Mouse (Mus musculus) kidney, embryonic 16.5 days (tissue): ENCODE measurements around the gene Gm1113. TPM values are rescaled to one million over a fixed set of nuclear protein-coding genes. Genes with fewer than 3 reads are reported as not detected.

ENCODE experiments used
- ATAC-seq: fragments of 200-750 bp; cut with Nextera tagmentation; 2 replicates; pipeline ENCODE4 v1.8.0; 2017; ENCODE audit warnings: moderate TSS enrichment; ENCODE audit not compliant: low FRiP score, low TSS enrichment
- H3K27ac ChIP-seq: fragments of 300-500 bp; sonication (generic); 2 replicates; pipeline ENCODE4 v1.5.1; 2014; ENCODE audit warnings: low read length
- H3K27me3 ChIP-seq: fragments of 300-500 bp; sonication (generic); 2 replicates; pipeline ENCODE4 v1.6.1; 2014; ENCODE audit warnings: low read length, control low read depth, mixed read lengths; ENCODE audit not compliant: insufficient read depth
- H3K36me3 ChIP-seq: fragments of 300-500 bp; sonication (generic); 2 replicates; pipeline ENCODE4 v1.6.1; 2014; ENCODE audit warnings: low read length, control low read depth, mixed read lengths; ENCODE audit not compliant: insufficient read depth
- H3K4me1 ChIP-seq: fragments of 300-500 bp; sonication (generic); 2 replicates; pipeline ENCODE4 v1.6.1; 2014; ENCODE audit warnings: low read length, control low read depth, mixed read lengths; ENCODE audit not compliant: insufficient read depth
- H3K4me2 ChIP-seq: fragments of 300-500 bp; sonication (generic); replicated peaks from 2 replicates; pipeline ENCODE4 v1.6.1; 2014; ENCODE audit warnings: low read depth, low read length
- H3K4me3 ChIP-seq: fragments of 300-500 bp; sonication (generic); 2 replicates; pipeline ENCODE4 v1.5.1; 2014; ENCODE audit warnings: mild to moderate bottlenecking, low read length
- H3K9ac ChIP-seq: fragments of 300-500 bp; sonication (generic); replicated peaks from 2 replicates; pipeline ENCODE4 v1.6.1; 2014; ENCODE audit warnings: low read length
- H3K9me3 ChIP-seq: fragments of 300-500 bp; sonication (generic); 2 replicates; pipeline ENCODE4 v1.6.1; 2016; ENCODE audit warnings: low read length, control low read depth
- WGBS: fragments of 180-500 bp; shearing (Covaris S2); extraction: QIAGEN DNeasy Blood & Tissue Kit; methylation state at CpG from one replicate; pipeline ENCODE4 v1.1.7; 2014; 5-methylcytosine and 5-hydroxymethylcytosine counted together
- polyA plus RNA-seq: library from polyadenylated mRNA; unstranded; fragments of >200 nt; fragmentation: Nextera tagmentation; extraction: Ambion mirVana; gene quantifications from 2 replicates; pipeline ENCODE4 v1.2.1, GENCODE M21; 2015

Gene Gm1113
- polyA plus RNA-seq, 1 experiment from 2014 or later = not detected

GRCm38 (mm10) chr9:35529796-35530195 is 11.7 kb upstream of the Gm1113 start:
- WGBS = 33% methylated on average over 1 of the region's 1 CpGs
- ATAC-seq = no peak
- Histone ChIP-seq H3K36me3 (no peaks in the 10 kb centered on the region), H3K9ac (no peak overlapping the region), H3K27me3 (no peaks in the 10 kb centered on the region), H3K4me3 (no peak overlapping the region), H3K4me2 (no peak overlapping the region), H3K9me3 (no peaks in the 10 kb centered on the region), H3K4me1 (no peaks in the 10 kb centered on the region), H3K27ac (no peak overlapping the region)

DNA sequence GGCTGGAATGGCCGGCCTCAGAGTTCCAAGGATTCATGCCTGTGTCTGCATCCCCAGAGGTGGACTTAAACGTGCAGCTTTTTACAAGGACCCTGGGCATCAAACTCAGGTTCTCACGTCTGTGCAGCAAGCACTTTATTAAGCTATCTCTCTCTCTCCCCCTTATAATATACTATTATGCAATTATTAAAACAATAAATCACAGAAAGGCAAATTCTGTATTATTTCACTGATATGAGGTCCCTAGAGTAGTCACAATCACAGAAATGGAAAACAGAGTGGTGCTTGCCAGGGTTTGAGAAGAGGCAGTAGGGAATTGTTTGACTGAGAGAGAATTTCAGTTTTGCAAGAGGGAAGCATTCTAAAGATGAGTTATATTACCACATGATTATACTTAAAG is 11.1 kb upstream of the Gm1113 start:
- no peak overlapping the region for H3K4me2 ChIP-seq
- H3K36me3 ChIP-seq = no peaks in the 10 kb centered on the region
- no peaks in the 10 kb centered on the region for H3K27me3 ChIP-seq
- no peaks in the 10 kb centered on the region for H3K9me3 ChIP-seq
- no peak overlapping the region for H3K9ac ChIP-seq
- WGBS = 68% methylated on average over 3 of the region's 3 CpGs
- no peak for ATAC-seq
- no peak overlapping the region for H3K27ac ChIP-seq
- H3K4me3 ChIP-seq = no peak overlapping the region
- H3K4me1 ChIP-seq = no peaks in the 10 kb centered on the region

DNA sequence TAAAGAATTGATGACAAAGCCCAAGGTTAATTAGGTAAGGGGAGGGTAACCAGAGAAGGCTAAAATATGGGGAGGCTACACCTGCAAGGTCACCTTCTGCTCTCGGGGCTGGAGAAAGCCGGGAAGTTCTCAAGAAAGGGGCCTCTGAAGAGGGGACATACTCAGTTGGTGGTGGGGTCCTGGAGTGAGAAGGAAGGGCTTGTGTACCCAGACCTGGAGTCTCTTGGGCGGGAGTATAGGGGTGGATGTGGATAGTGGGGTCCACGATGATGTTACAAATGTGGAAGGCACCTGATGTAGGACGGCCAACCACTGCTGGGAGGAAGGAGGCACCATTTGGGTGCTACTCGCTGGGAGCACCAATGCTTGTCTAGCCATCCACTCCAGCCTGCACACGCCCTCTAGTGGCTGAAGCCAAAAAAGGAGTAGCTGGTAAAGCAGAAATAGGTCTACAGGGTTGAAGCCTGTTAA is 5.9 kb upstream of the Gm1113 start:
- WGBS = 17% methylated on average over 7 of the region's 7 CpGs
- ATAC-seq = peak; percentile 87
- H3K9ac ChIP-seq = no peak overlapping the region
- H3K9me3 ChIP-seq = no peaks in the 10 kb centered on the region
- H3K27me3 ChIP-seq = no peaks in the 10 kb centered on the region
- peaks cover 7% of the 10 kb centered on the region; the same call in 1 of the 2 replicates for H3K4me1 ChIP-seq
- no peak overlapping the region for H3K4me2 ChIP-seq
- H3K4me3 ChIP-seq = no peak overlapping the region
- no peaks in the 10 kb centered on the region for H3K36me3 ChIP-seq
- no peak overlapping the region for H3K27ac ChIP-seq

- peaks cover 7% of the 10 kb centered on the region; the same call in 1 of the 2 replicates for H3K4me1 ChIP-seq
- H3K27me3 ChIP-seq = no peaks in the 10 kb centered on the region
- H3K9me3 ChIP-seq = no peaks in the 10 kb centered on the region
- 45% methylated on average over 5 of the region's 5 CpGs for WGBS
- H3K9ac ChIP-seq = no peak overlapping the region
- H3K27ac ChIP-seq = no peak overlapping the region
- ATAC-seq = no peak; the same call in 1 of the 2 replicates
- no peaks in the 10 kb centered on the region for H3K36me3 ChIP-seq
- no peak overlapping the region for H3K4me3 ChIP-seq
- no peak overlapping the region for H3K4me2 ChIP-seq
Observed at GRCm38 (mm10) chr9:35523541-35523940, 5.5 kb upstream of the Gm1113 start.

DNA sequence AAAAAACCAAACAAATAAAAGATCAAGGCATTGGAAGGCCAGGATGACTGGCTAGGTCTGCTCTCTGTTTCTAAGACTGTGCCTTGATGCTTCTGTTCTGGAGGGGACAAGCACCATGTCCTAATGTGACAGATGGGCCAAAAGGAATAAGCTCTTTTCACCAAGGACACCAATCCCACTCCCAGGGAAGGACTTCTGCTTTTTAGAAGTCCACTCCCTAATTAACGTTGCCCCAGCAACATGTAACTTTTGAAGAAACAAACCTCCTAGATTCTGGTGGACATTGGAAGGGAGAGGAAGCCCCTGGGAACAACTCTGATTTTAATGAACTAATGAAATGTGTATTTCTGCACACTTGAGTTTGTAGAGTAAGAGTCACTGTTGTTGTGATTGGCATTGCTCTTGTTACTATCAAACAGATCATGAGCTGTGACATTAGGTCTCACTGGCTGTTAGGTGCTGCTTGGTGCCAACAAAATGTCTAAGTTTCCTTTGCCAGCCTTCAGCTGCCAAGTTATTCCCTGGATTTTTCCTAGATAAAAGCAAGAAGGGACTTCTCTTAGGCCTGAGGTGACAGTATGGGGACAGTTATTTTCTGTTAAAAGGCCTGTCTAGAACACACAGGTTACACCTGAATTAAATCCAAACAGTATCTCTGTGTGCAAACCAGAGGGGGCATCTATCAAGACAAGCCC is 4.9 kb upstream of the Gm1113 start:
- H3K4me2 ChIP-seq = no peak overlapping the region
- no peak overlapping the region for H3K27ac ChIP-seq
- ATAC-seq = no peak
- no peak overlapping the region for H3K9ac ChIP-seq
- no peaks in the 10 kb centered on the region for H3K27me3 ChIP-seq
- no peaks in the 10 kb centered on the region for H3K36me3 ChIP-seq
- no peak overlapping the region for H3K4me3 ChIP-seq
- WGBS = 71% methylated on average over 1 of the region's 1 CpGs
- peaks cover 7% of the 10 kb centered on the region; the same call in 1 of the 2 replicates for H3K4me1 ChIP-seq
- H3K9me3 ChIP-seq = no peaks in the 10 kb centered on the region

- H3K4me3 ChIP-seq = no peak overlapping the region
- no peak for ATAC-seq
- no peaks in the 10 kb centered on the region for H3K36me3 ChIP-seq
- H3K27ac ChIP-seq = no peak overlapping the region
- WGBS = 68% methylated on average over 2 of the region's 2 CpGs
- no peak overlapping the region for H3K4me2 ChIP-seq
- peaks cover 7% of the 10 kb centered on the region; the same call in 1 of the 2 replicates for H3K4me1 ChIP-seq
- H3K27me3 ChIP-seq = no peaks in the 10 kb centered on the region
- H3K9me3 ChIP-seq = no peaks in the 10 kb centered on the region
- no peak overlapping the region for H3K9ac ChIP-seq
Observed at GRCm38 (mm10) chr9:35522241-35522640, 4.2 kb upstream of the Gm1113 start.

- H3K9me3 ChIP-seq = no peaks in the 10 kb centered on the region
- H3K9ac ChIP-seq = no peak overlapping the region
- no peak overlapping the region for H3K27ac ChIP-seq
- no peak overlapping the region for H3K4me2 ChIP-seq
- no peaks in the 10 kb centered on the region for H3K27me3 ChIP-seq
- 0 out of 2 replicates have a peak, but pooled peaks have one; percentile 20 for ATAC-seq
- H3K4me3 ChIP-seq = no peak overlapping the region
- no peaks in the 10 kb centered on the region for H3K36me3 ChIP-seq
- peaks cover 7% of the 10 kb centered on the region; the same call in 1 of the 2 replicates for H3K4me1 ChIP-seq
- 64% methylated on average over 6 of the region's 6 CpGs for WGBS
Observed at GRCm38 (mm10) chr9:35520631-35521348, 2.7 kb upstream of the Gm1113 start.

GRCm38 (mm10) chr9:35516711-35517110 is 1.4 kb downstream of the Gm1113 start:
- Histone ChIP-seq H3K27me3 (no peaks in the 10 kb centered on the region), H3K4me2 (no peak overlapping the region), H3K36me3 (no peaks in the 10 kb centered on the region), H3K9ac (no peak overlapping the region), H3K27ac (no peak overlapping the region), H3K9me3 (no peaks in the 10 kb centered on the region), H3K4me1 (no peaks in the 10 kb centered on the region), H3K4me3 (no peak overlapping the region)
- 93% methylated on average over 16 of the region's 16 CpGs for WGBS
- no peak for ATAC-seq

DNA sequence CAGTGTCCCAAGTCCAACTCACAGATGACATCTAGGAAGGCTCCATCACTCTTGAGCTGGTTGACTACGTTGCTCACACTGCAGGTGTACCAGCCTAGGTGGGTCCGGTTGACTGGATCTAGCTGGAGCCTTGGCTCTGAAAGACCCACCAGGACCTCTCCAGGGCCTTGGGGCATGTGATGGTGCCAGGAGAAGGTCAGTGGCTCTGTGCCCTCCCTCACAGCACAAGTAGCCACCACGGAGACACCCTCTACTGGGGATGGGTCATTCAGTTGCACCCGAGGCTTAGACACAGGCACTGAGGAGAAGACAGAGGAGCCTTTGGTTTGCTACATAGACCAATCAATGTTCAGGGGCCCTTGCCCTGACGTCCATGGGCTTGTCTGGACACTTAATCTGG is 1.9 kb downstream of the Gm1113 start:
- Histone ChIP-seq H3K27ac (no peak overlapping the region), H3K36me3 (no peaks in the 10 kb centered on the region), H3K9me3 (no peaks in the 10 kb centered on the region), H3K27me3 (no peaks in the 10 kb centered on the region), H3K9ac (no peak overlapping the region), H3K4me2 (no peak overlapping the region), H3K4me1 (no peaks in the 10 kb centered on the region), H3K4me3 (no peak overlapping the region)
- 89% methylated on average over 5 of the region's 5 CpGs for WGBS
- ATAC-seq = no peak

DNA sequence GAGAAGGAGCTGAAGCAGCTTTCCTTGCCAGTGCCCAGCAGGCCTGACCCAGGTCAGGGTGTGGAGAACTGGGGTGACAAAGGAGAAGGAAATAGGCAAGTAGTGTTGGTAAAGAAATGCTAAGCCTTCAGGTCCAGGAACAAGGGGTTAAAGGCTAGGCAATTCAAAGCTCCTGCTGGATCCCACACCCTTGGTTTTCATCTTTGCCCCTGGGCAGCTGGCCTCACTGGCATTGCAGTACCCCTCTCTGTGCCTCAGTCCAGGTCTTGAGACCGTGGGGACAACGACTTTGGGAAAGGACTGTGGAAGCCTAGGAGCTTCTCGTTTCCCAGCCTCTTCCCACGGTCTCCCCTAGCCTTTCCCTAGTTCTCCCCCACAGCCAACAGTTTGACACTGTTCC is 4.2 kb downstream of the Gm1113 start:
- Histone ChIP-seq H3K36me3 (no peaks in the 10 kb centered on the region), H3K4me3 (no peak overlapping the region), H3K9me3 (no peaks in the 10 kb centered on the region), H3K4me1 (no peaks in the 10 kb centered on the region), H3K4me2 (no peak overlapping the region), H3K9ac (no peak overlapping the region), H3K27me3 (no peaks in the 10 kb centered on the region), H3K27ac (no peak overlapping the region)
- no peak for ATAC-seq
- 81% methylated on average over 4 of the region's 4 CpGs for WGBS
